Mouse (Mus musculus) erythroblast, embryonic 14.5 days (primary cell): Measurements from ENCODE around the gene Chn1. TPM values are rescaled to one million over a fixed set of nuclear protein-coding genes. Genes with fewer than 3 reads are reported as not detected.

Experiments used
- H3K27me3 ChIP-seq: 2 replicates; pipeline ENCODE4 v1.6.1; 2012; ENCODE audit warnings: inconsistent platforms; ENCODE audit not compliant: control insufficient read depth
- H3K36me3 ChIP-seq: 2 replicates; pipeline ENCODE4 v1.6.1; 2012; ENCODE audit warnings: mild to moderate bottlenecking, inconsistent platforms; ENCODE audit not compliant: control insufficient read depth
- H3K4me1 ChIP-seq: 2 replicates; pipeline ENCODE4 v1.6.1; 2012; ENCODE audit warnings: inconsistent platforms; ENCODE audit not compliant: control insufficient read depth
- H3K4me3 ChIP-seq: replicated peaks from 2 replicates; pipeline ENCODE3; 2012; ENCODE audit warnings: moderate library complexity, mild to moderate bottlenecking, inconsistent platforms
- H3K9me3 ChIP-seq: 2 replicates; pipeline ENCODE4 v1.6.1; 2012; ENCODE audit warnings: low read length, inconsistent platforms, mixed read lengths; ENCODE audit not compliant: control insufficient read depth
- GATA1 ChIP-seq: IDR thresholded peaks from 2 replicates; pipeline ENCODE4 v1.6.1; 2012; ENCODE audit warnings: low read length, inconsistent platforms, mixed read lengths
- TAL1 ChIP-seq: IDR thresholded peaks from 3 replicates; pipeline ENCODE4 v1.6.1; 2012; ENCODE audit warnings: low read length, inconsistent platforms, mixed read lengths
- polyA plus RNA-seq: library from polyadenylated mRNA; stranded (reverse); fragments of >175 nt; gene quantifications from 2 replicates; pipeline ENCODE4 v1.2.3, GENCODE M21; 2012

Gene Chn1
- polyA plus RNA-seq, 1 experiment = 0.07 TPM

DNA sequence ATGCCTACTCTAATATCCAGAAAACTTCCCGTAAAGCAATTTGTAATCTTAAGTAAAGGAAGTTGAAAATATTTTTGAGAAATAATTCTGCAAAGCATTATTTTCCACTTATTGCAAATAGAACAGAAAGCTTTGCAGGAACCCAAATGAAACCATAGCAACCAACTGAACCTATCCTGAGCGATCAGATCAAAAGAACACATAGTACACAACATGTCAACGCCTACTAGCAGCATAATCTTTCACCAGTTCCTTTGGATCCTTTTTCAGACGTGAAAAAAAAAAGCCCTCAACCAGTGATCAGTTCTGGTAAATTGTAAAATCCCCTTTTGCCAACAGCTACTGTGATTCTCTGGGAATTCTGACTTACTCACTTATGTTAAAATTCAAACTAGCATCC lies 82.1 kb downstream of the Chn1 start:
- no peak for TF ChIP-seq GATA1
- TF ChIP-seq TAL1 = no peak
- no peaks in the 10 kb centered on the region for H3K4me1 ChIP-seq
- no peaks in the 10 kb centered on the region for H3K27me3 ChIP-seq
- H3K9me3 ChIP-seq = no peaks in the 10 kb centered on the region
- no peak overlapping the region for H3K4me3 ChIP-seq
- H3K36me3 ChIP-seq = no peaks in the 10 kb centered on the region

- TF ChIP-seq GATA1 = no peak
- TF ChIP-seq TAL1 = no peak
- H3K36me3 ChIP-seq = no peaks in the 10 kb centered on the region
- no peaks in the 10 kb centered on the region for H3K9me3 ChIP-seq
- H3K4me3 ChIP-seq = no peak overlapping the region
- no peaks in the 10 kb centered on the region for H3K27me3 ChIP-seq
- H3K4me1 ChIP-seq = no peaks in the 10 kb centered on the region
Observed at GRCm38 (mm10) chr2:73690783-73691604, 84.2 kb downstream of the Chn1 start.

- Histone ChIP-seq H3K27me3 (no peaks in the 10 kb centered on the region), H3K36me3 (no peaks in the 10 kb centered on the region), H3K4me1 (no peaks in the 10 kb centered on the region), H3K9me3 (no peaks in the 10 kb centered on the region), H3K4me3 (no peak overlapping the region)
- TF ChIP-seq TAL1 (no peak), GATA1 (no peak)
Observed at GRCm38 (mm10) chr2:73682500-73682899, 92.6 kb downstream of the Chn1 start.

GRCm38 (mm10) chr2:73680425-73681027 lies 94.6 kb downstream of the Chn1 start:
- Histone ChIP-seq H3K4me1 (no peaks in the 10 kb centered on the region), H3K9me3 (no peaks in the 10 kb centered on the region)
- TF ChIP-seq TAL1 (no peak), GATA1 (no peak)

GRCm38 (mm10) chr2:73668608-73669007 lies 106.5 kb downstream of the Chn1 start:
- no peak for TF ChIP-seq GATA1
- TF ChIP-seq TAL1 = no peak

More at GRCm38 (mm10) chr2:73680425-73681027, 94.6 kb downstream of the Chn1 start:
- no peak overlapping the region for H3K4me3 ChIP-seq
- no peaks in the 10 kb centered on the region for H3K27me3 ChIP-seq
- H3K36me3 ChIP-seq = no peaks in the 10 kb centered on the region

GRCm38 (mm10) chr2:73660566-73661134 lies 114.5 kb downstream of the Chn1 start:
- no peaks in the 10 kb centered on the region for H3K36me3 ChIP-seq
- H3K27me3 ChIP-seq = no peaks in the 10 kb centered on the region
- H3K4me3 ChIP-seq = no peak overlapping the region
- no peaks in the 10 kb centered on the region for H3K4me1 ChIP-seq
- no peaks in the 10 kb centered on the region for H3K9me3 ChIP-seq
- TF ChIP-seq GATA1 (no peak), TAL1 (no peak)

More at GRCm38 (mm10) chr2:73668608-73669007, 106.5 kb downstream of the Chn1 start:
- Histone ChIP-seq H3K36me3 (no peaks in the 10 kb centered on the region), H3K4me3 (no peak overlapping the region), H3K9me3 (no peaks in the 10 kb centered on the region), H3K27me3 (no peaks in the 10 kb centered on the region), H3K4me1 (no peaks in the 10 kb centered on the region)

DNA sequence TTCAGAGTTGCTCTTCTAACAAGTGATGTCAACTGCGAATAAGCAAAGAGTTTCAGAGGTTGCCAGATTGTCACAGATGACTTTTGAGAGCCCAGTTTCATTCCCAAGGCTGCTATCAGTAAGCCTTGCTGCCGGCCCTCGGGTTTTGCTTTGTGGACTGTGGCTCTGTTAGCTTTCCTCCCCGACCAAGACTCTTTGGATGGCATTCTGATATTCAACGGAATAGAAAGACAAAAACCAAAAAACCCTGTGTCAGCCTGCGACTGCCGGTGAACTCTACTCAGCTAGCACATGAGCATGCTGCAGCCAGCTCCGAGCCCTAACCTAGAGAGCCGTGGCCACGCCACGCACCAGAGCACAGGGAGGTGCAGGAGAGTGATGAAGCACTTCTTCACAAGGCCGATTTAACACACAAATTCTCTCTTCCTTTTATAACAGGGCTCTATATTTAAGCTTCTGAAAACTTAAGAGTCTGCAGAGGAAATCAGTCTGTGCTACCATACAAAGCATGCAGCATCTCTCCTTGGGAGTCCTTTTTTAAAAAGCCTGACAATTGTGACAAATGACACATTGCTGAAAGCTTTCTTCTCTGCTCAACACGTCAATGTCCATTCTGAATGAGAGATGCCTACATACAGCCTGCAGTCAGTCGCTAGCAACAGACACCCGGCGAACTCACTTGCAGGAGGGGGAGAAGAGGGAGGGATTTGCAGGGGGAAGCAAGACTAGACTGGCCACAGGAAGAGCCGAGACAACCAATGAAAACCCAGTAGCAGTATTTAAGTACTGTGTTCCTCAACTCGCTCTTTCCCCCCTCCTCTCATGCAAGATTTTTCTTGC lies 115.2 kb downstream of the Chn1 start:
- Histone ChIP-seq H3K4me3 (no peak overlapping the region), H3K4me1 (no peaks in the 10 kb centered on the region), H3K9me3 (no peaks in the 10 kb centered on the region), H3K27me3 (no peaks in the 10 kb centered on the region), H3K36me3 (no peaks in the 10 kb centered on the region)
- no peak for TF ChIP-seq TAL1
- TF ChIP-seq GATA1 = no peak

DNA sequence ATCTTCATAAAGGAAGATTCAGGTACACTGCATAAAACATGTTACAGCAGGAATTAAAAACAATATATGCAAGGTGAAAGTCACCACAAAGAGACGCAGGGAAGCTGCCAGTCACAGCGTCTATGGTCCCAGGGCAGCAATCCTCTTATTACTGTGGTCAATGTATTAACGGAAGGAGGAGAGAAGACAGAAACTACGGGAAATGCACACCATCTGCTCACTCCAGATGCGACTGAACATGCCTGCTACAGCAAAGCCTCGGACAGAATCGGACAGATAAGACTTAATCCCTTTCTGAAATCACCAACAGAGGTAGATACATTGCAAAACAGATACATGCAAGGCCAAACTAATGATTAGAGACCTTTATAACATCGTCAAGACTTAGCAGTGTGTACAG lies 116.1 kb downstream of the Chn1 start:
- TF ChIP-seq GATA1 (no peak), TAL1 (no peak)
- H3K27me3 ChIP-seq = no peaks in the 10 kb centered on the region
- no peaks in the 10 kb centered on the region for H3K4me1 ChIP-seq
- H3K36me3 ChIP-seq = no peaks in the 10 kb centered on the region
- no peak overlapping the region for H3K4me3 ChIP-seq
- no peaks in the 10 kb centered on the region for H3K9me3 ChIP-seq

DNA sequence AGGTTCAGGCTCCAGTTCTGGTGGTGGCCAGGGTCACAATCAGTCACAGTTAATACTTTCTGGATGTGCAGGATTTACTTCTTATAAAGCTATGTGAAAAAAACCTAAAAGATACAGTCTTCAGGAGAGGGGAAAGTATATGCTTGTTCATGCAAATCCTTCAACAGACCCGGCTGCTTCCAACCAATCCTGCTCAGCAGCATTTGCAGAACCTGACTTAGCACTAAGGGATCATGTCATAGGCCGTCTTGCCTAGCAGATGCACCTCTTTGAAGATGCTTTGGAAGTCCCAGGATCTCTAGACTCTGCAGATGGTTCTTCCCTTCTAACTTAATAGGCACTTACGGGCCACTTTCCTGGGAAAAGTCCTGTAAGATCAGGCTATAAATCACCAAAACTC lies 117.2 kb downstream of the Chn1 start:
- TF ChIP-seq TAL1 (no peak), GATA1 (no peak)
- no peaks in the 10 kb centered on the region for H3K4me1 ChIP-seq
- H3K9me3 ChIP-seq = no peaks in the 10 kb centered on the region
- H3K4me3 ChIP-seq = no peak overlapping the region
- no peaks in the 10 kb centered on the region for H3K36me3 ChIP-seq
- H3K27me3 ChIP-seq = no peaks in the 10 kb centered on the region
